Mouse (Mus musculus): Measurements from ENCODE around the gene Gramd4.

Gene Gramd4

DNA sequence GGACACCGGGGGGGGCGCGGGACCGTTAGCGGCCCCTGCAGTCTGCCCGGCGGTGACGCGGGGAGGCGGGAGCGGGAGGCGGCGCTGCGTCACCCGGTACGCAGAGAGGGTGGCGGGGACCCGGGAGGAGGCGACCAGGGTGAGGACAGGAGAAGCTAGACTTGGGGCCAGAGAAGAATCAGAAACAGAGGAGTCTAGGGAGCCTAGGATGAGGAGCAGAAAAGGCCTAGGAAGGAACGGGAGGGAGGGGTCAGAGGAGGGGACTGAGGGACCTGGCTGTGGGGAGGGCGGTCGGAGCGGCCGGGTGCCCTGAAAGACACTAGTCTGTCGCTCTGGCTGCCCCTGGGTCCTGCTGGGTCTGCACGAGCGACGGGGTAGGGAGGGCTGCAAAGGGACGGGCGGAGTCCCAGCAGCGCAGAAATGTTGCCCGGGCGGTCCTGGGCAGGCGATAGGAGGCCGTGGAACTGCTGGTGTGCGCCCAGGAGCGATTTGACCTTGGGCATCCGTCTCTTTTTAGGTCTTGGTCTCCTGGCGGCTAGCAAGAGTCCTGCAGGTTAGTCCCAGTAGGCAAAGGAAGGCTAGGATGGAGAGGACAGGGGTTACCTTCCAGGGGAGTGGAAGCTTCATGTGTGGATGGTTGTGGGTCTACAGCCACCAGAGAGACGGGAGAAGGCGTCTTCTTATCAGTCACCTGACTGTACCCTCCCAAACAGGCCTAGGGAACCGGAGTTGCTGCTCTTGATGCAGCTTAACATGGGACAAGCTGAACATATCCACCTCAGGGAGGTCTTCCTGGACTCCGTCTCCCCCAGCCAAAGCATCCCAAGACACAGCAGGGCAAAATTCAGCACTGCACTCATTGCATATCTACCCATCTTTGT is 128.4 kb downstream of the Gramd4 start, which contains the start of gene Cerk:
Cerk (minus strand) TSS at position 453 of the 881 bp plus-strand sequence.
- DNase-seq, result peak; percentile 79 to 84

GRCm38 (mm10) chr15:86186686-86187085 is 129.2 kb downstream of the Gramd4 start:
- peak in 1 of 2 experiments; percentile 37 for DNase-seq
